Mouse (Mus musculus) hindbrain, embryonic 10.5 days (tissue): ENCODE results near the gene Ppp1r12c. TPM values are rescaled to one million over a fixed set of nuclear protein-coding genes. Genes with fewer than 3 reads are reported as not detected.
A peak's percentile ranks its signal among the peaks of the same experiment; 100 is the strongest.

ENCODE experiments used
- DNase-seq: peaks from one replicate; pipeline ENCODE4 v3.0.0-alpha.2; 2017; ENCODE audit warnings: low spot score
- H3K27ac ChIP-seq: fragments of 300-500 bp; sonication (generic); 2 replicates; pipeline ENCODE4 v1.5.1; 2016; ENCODE audit warnings: mild to moderate bottlenecking, moderate library complexity
- H3K27me3 ChIP-seq: fragments of 300-500 bp; sonication (generic); 2 replicates; pipeline ENCODE4 v1.6.1; 2016; ENCODE audit warnings: mild to moderate bottlenecking; ENCODE audit not compliant: poor library complexity, insufficient read depth, severe bottlenecking
- H3K36me3 ChIP-seq: fragments of 300-500 bp; sonication (generic); 2 replicates; pipeline ENCODE4 v1.6.1; 2016; ENCODE audit warnings: mild to moderate bottlenecking, moderate library complexity
- H3K4me1 ChIP-seq: fragments of 300-500 bp; sonication (generic); replicated peaks from 2 replicates; pipeline ENCODE4 v1.6.1; 2016; ENCODE audit warnings: mild to moderate bottlenecking
- H3K4me3 ChIP-seq: fragments of 300-500 bp; sonication (generic); 2 replicates; pipeline ENCODE4 v1.5.1; 2016; ENCODE audit warnings: mild to moderate bottlenecking, moderate library complexity
- H3K9me3 ChIP-seq: fragments of 300-500 bp; sonication (generic); 2 replicates; pipeline ENCODE4 v1.6.1; 2016; ENCODE audit warnings: mild to moderate bottlenecking, moderate library complexity
- WGBS: fragments of 180-500 bp; shearing (Covaris S2); methylation state at CpG from one replicate; pipeline ENCODE4 v1.1.7; 2016; 5-methylcytosine and 5-hydroxymethylcytosine counted together
- polyA plus RNA-seq: library from polyadenylated mRNA; unstranded; fragments of >200 nt; fragmentation: Nextera tagmentation; extraction: Ambion mirVana; gene quantifications from 2 replicates; pipeline ENCODE4 v1.2.1, GENCODE M21; 2016

Ppp1r12c gene
- polyA plus RNA-seq, 1 experiment from 2014 or later = 45.8 TPM

DNA sequence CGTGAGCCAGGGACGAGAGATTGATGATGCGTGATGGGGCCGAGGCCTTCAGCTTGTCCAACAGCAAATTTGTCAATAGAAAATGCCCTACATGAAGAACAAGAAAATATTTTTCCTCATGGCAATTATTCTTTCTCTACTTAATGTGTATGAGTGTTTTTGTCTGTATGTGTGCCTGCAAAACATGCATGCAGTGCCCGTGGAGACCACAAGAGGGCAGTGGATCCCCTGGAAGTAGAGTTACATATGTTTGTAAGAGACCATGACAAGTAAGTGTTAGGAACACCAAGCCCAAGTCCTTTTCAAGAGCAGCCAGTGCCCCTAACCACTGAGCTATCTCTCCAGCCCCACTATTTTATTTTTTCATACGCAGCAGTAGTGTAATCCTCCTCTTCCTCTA is 69.9 kb downstream of the Ppp1r12c start:
- Histone ChIP-seq H3K36me3 (peaks cover 95% of the 10 kb centered on the region), H3K27ac (no peak overlapping the region), H3K4me3 (no peak overlapping the region), H3K9me3 (peaks cover 2% of the 10 kb centered on the region; the same call in 1 of the 2 replicates), H3K27me3 (no peaks in the 10 kb centered on the region), H3K4me1 (no peaks in the 10 kb centered on the region)
- WGBS = 83% methylated on average over 6 of the region's 6 CpGs
- DNase-seq = peak; percentile 79

Other genes starting within 250 kb of the Ppp1r12c start
- not detected in 2 replicates for gene Ncr1, start 164.0 kb downstream of the Ppp1r12c start, polyA plus RNA-seq
- gene Gp6, start 103.9 kb downstream of the Ppp1r12c start, polyA plus RNA-seq = 0.10 and 0.50 TPM in 2 replicates
- gene Rdh13, start 56.0 kb downstream of the Ppp1r12c start, polyA plus RNA-seq = 30.6 and 34.1 TPM in 2 replicates
- 2.8 and 5.4 TPM in 2 replicates for gene Eps8l1, start 41.0 kb downstream of the Ppp1r12c start, polyA plus RNA-seq
- 5.7 and 6.2 TPM in 2 replicates for gene Tnnt1, start 14.7 kb upstream of the Ppp1r12c start, polyA plus RNA-seq
- 2.5 and 3.5 TPM in 2 replicates for gene Tnni3, start 22.5 kb upstream of the Ppp1r12c start, polyA plus RNA-seq
- gene Dnaaf3, start 30.8 kb upstream of the Ppp1r12c start, polyA plus RNA-seq = 2.5 and 2.9 TPM in 2 replicates
- 5.0 and 15.2 TPM in 2 replicates for gene Syt5, start 45.9 kb upstream of the Ppp1r12c start, polyA plus RNA-seq
- not detected in 2 replicates for gene Ptprh, start 102.4 kb upstream of the Ppp1r12c start, polyA plus RNA-seq
- gene Tmem86b, start 129.7 kb upstream of the Ppp1r12c start, polyA plus RNA-seq = 2.1 and 2.2 TPM in 2 replicates
- gene Ppp6r1, start 157.3 kb upstream of the Ppp1r12c start, polyA plus RNA-seq = 9.4 and 11.5 TPM in 2 replicates
- gene Hspbp1, start 183.4 kb upstream of the Ppp1r12c start, polyA plus RNA-seq = 131 and 139 TPM in 2 replicates
- 1.7 and 2.8 TPM in 2 replicates for gene Brsk1, start 188.9 kb upstream of the Ppp1r12c start, polyA plus RNA-seq
- gene Tmem150b, start 223.6 kb upstream of the Ppp1r12c start, polyA plus RNA-seq = 0.14 and 0.17 TPM in 2 replicates
- 94.8 and 106 TPM in 2 replicates for gene Kmt5c, start 238.4 kb upstream of the Ppp1r12c start, polyA plus RNA-seq